Mouse (Mus musculus): ENCODE measurements around the gene Fam221a. TPM values are rescaled to one million over a fixed set of nuclear protein-coding genes. Genes with fewer than 3 reads are reported as not detected.

Fam221a gene
- polyA plus RNA-seq, 1 experiment from 2014 or later, result 5.1 TPM

DNA sequence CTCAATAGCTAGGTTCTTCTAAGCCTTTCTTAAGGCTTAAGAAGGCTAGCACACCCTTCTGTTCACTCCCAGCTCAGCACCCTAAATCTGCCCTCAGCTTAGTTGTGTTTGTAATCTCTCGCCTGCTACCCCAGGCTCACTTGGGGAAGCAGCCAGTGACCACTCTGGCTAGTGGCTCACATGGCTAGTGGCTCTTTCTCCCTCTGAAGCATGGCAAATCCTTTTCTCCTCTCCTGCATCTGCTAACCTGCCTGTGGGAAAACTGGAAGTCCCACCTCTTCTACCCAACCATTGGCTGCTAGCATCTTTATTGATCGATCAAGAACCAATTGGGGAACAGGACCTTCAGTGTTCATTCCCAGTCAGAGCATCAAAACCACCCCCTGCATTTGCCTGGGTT is 43.0 kb upstream of the Fam221a start:
- no peak overlapping the region for H3K4me3 ChIP-seq (replicated peaks; ENCODE audit: low read depth, low read length)
- ATAC-seq (replicated peaks; ENCODE audit: low FRiP score, low read depth), result no peak
- 68% methylated on average over 2 of the region's 2 CpGs for WGBS

DNA sequence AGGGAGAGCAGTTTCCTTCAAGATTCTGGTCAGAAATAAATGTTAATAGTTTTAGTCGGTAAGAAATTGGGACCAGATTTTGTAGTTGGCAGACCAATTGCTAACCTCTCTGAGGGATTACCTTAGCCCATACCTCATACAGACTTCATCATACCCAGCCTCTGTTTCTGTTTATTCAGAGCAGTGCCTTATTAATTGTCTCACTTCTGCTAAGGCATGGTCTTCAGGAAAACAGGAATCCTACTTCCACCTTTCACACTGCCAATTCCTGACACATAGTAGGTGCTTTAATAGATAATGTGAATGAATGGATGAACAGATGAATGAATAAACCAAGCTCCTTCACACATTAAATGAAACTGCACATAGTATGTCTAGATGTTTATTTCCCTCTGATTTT is 42.2 kb upstream of the Fam221a start:
- Histone ChIP-seq H3K27ac (no peak overlapping the region), H3K4me3 (replicated peaks; ENCODE audit: low read depth, low read length) (no peak overlapping the region), H3K4me1 (replicated peaks; ENCODE audit: insufficient read depth, low read length) (no peaks in the 10 kb centered on the region), H3K36me3 (ENCODE audit: insufficient read depth, low read length) (no peaks in the 10 kb centered on the region), H3K27me3 (ENCODE audit: insufficient read depth, low read length) (no peaks in the 10 kb centered on the region), H3K4me2 (ENCODE audit: low read length) (no peak overlapping the region), H3K9me3 (replicated peaks; ENCODE audit: low read length) (no peaks in the 10 kb centered on the region), H3K9ac (ENCODE audit: low read depth, low read length) (no peak overlapping the region)
- no peak for TF ChIP-seq CTCF (IDR thresholded peaks at IDR 0.05; ENCODE audit: low read depth)
- DNase-seq (ENCODE audit: low spot score) (no peak), ATAC-seq (replicated peaks; ENCODE audit: low FRiP score, low read depth) (no peak)
- 87% methylated on average over 1 of the region's 1 CpGs for WGBS

More for the DNA sequence above, 43.0 kb upstream of the Fam221a start:
- Histone ChIP-seq H3K4me2 (ENCODE audit: low read length) (no peak overlapping the region), H3K4me1 (replicated peaks; ENCODE audit: insufficient read depth, low read length) (no peaks in the 10 kb centered on the region), H3K36me3 (ENCODE audit: insufficient read depth, low read length) (no peaks in the 10 kb centered on the region), H3K27me3 (ENCODE audit: insufficient read depth, low read length) (no peaks in the 10 kb centered on the region), H3K9ac (ENCODE audit: low read depth, low read length) (no peak overlapping the region), H3K27ac (no peak overlapping the region), H3K9me3 (replicated peaks; ENCODE audit: low read length) (no peaks in the 10 kb centered on the region)
- TF ChIP-seq CTCF (IDR thresholded peaks at IDR 0.05; ENCODE audit: low read depth), result no peak
- no peak for DNase-seq (ENCODE audit: low spot score)

DNA sequence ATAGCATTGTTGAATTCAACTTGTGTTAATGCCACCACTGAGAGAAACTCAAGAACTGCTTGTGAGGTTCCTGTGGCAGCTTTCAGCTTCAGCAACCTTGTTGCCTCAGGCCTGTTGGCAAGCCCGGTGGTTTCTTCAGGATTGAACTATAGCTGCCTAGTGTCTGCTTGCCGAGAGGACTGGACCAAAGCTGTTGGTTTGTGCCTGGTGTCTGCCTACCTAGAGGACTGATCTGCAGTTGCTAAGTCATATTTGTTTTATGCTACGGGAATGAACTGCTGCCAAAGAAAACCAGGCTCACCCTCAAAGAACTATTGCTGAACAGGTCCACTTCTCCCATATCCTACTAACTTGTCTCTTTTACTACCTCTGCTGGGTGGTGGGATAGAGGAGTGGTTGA is 40.7 kb upstream of the Fam221a start:
- ATAC-seq (replicated peaks; ENCODE audit: low FRiP score, low read depth), result no peak
- H3K27me3 ChIP-seq (ENCODE audit: insufficient read depth, low read length), result no peaks in the 10 kb centered on the region
- H3K9me3 ChIP-seq (replicated peaks; ENCODE audit: low read length), result no peaks in the 10 kb centered on the region
- DNase-seq (ENCODE audit: low spot score), result no peak
- H3K27ac ChIP-seq, result no peak overlapping the region
- WGBS, result 56% methylated on average over 3 of the region's 3 CpGs
- no peak overlapping the region for H3K4me2 ChIP-seq (ENCODE audit: low read length)
- no peak overlapping the region for H3K4me3 ChIP-seq (replicated peaks; ENCODE audit: low read depth, low read length)
- H3K9ac ChIP-seq (ENCODE audit: low read depth, low read length), result no peak overlapping the region
- TF ChIP-seq CTCF (IDR thresholded peaks at IDR 0.05; ENCODE audit: low read depth), result no peak
- no peaks in the 10 kb centered on the region for H3K4me1 ChIP-seq (replicated peaks; ENCODE audit: insufficient read depth, low read length)
- no peaks in the 10 kb centered on the region for H3K36me3 ChIP-seq (ENCODE audit: insufficient read depth, low read length)

DNA sequence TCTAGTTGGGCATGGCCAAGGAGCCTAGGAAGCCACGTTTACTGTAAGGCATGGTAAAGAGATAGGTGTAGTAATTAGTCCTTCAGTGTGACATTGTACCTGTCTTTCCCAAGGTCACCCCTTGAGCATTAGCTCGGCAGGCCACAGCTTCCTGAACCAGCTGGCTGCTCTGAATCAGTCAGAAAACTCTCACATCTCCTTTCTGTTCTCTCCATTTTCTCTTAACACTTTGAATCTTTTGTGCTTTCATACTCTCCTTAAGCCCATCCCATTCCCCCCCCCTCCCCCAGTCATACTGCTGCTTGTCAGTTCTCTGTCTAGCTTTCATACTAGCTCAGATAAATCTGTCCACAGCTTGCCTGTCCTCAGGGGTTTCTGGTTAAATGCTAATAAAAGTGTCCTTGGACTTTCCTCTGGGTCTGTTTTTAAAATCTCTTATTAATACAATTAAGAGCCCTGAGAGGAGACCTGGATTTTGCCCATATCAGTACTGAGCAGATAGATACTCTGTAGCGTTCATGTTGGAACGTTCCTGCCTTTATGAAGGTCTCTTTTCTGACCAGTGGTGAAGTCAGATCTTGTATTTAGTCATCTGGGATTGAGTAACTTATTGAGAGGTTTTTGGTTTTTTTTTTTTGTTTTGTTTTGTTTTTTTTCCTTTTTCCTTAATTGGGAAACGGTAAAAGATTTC is 36.0 kb upstream of the Fam221a start:
- H3K4me2 ChIP-seq (ENCODE audit: low read length), result no peak overlapping the region
- ATAC-seq (replicated peaks; ENCODE audit: low FRiP score, low read depth) (no peak), DNase-seq (ENCODE audit: low spot score) (no peak)
- H3K27ac ChIP-seq, result no peak overlapping the region; the same call in 1 of the 2 replicates
- no peaks in the 10 kb centered on the region for H3K9me3 ChIP-seq (replicated peaks; ENCODE audit: low read length)
- WGBS, result 56% methylated on average over 5 of the region's 5 CpGs
- H3K27me3 ChIP-seq (ENCODE audit: insufficient read depth, low read length), result no peaks in the 10 kb centered on the region
- no peaks in the 10 kb centered on the region for H3K36me3 ChIP-seq (ENCODE audit: insufficient read depth, low read length)
- H3K4me3 ChIP-seq (replicated peaks; ENCODE audit: low read depth, low read length), result no peak overlapping the region
- no peak for TF ChIP-seq CTCF (IDR thresholded peaks at IDR 0.05; ENCODE audit: low read depth)
- no peak overlapping the region for H3K9ac ChIP-seq (ENCODE audit: low read depth, low read length)
- no peaks in the 10 kb centered on the region for H3K4me1 ChIP-seq (replicated peaks; ENCODE audit: insufficient read depth, low read length)

- Histone ChIP-seq H3K4me2 (ENCODE audit: low read length) (no peak overlapping the region), H3K36me3 (ENCODE audit: insufficient read depth, low read length) (no peaks in the 10 kb centered on the region), H3K27me3 (ENCODE audit: insufficient read depth, low read length) (no peaks in the 10 kb centered on the region), H3K9me3 (replicated peaks; ENCODE audit: low read length) (no peaks in the 10 kb centered on the region), H3K9ac (ENCODE audit: low read depth, low read length) (no peak overlapping the region), H3K4me1 (replicated peaks; ENCODE audit: insufficient read depth, low read length) (no peaks in the 10 kb centered on the region), H3K4me3 (replicated peaks; ENCODE audit: low read depth, low read length) (no peak overlapping the region), H3K27ac (no peak overlapping the region)
- DNase-seq (ENCODE audit: low spot score), result no peak
- no peak for TF ChIP-seq CTCF (IDR thresholded peaks at IDR 0.05; ENCODE audit: low read depth)
- WGBS, result 69% methylated on average over 13 of the region's 13 CpGs
- no peak for ATAC-seq (replicated peaks; ENCODE audit: low FRiP score, low read depth)
Measured at GRCm38 (mm10) chr6:49332060-49332370, 35.5 kb upstream of the Fam221a start.

GRCm38 (mm10) chr6:49338566-49338965 is 29.0 kb upstream of the Fam221a start:
- H3K27ac ChIP-seq, result no peak overlapping the region
- TF ChIP-seq CTCF (IDR thresholded peaks at IDR 0.05; ENCODE audit: low read depth), result no peak
- H3K4me1 ChIP-seq (replicated peaks; ENCODE audit: insufficient read depth, low read length), result no peaks in the 10 kb centered on the region
- H3K4me3 ChIP-seq (replicated peaks; ENCODE audit: low read depth, low read length), result no peak overlapping the region
- no peak overlapping the region for H3K4me2 ChIP-seq (ENCODE audit: low read length)
- H3K9ac ChIP-seq (ENCODE audit: low read depth, low read length), result no peak overlapping the region
- no peaks in the 10 kb centered on the region for H3K9me3 ChIP-seq (replicated peaks; ENCODE audit: low read length)
- DNase-seq (ENCODE audit: low spot score) (no peak), ATAC-seq (replicated peaks; ENCODE audit: low FRiP score, low read depth) (no peak)
- 35% methylated on average over 9 of the region's 9 CpGs for WGBS
- no peaks in the 10 kb centered on the region for H3K36me3 ChIP-seq (ENCODE audit: insufficient read depth, low read length)
- H3K27me3 ChIP-seq (ENCODE audit: insufficient read depth, low read length), result no peaks in the 10 kb centered on the region

DNA sequence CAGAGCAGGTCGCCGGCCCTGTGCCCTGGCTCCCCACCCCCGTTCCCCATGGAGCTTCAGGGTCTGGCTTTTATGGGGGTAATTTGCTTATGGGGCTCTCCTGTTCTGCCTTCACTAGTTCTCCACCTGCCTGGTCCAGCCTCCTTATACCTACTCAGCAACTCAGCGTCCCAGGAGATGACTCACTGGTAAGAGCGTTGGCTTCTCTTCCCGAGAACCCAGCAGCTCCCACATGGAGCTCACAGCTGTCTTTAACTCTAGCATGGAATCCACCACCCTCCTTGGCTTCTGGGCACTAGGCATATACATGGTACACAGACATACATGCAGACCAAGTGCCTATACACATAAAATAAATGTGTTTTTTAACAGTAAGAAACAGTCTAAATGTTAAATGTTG is 28.4 kb upstream of the Fam221a start:
- H3K9ac ChIP-seq (ENCODE audit: low read depth, low read length), result no peak overlapping the region
- no peaks in the 10 kb centered on the region for H3K9me3 ChIP-seq (replicated peaks; ENCODE audit: low read length)
- TF ChIP-seq CTCF (IDR thresholded peaks at IDR 0.05; ENCODE audit: low read depth), result no peak
- ATAC-seq (replicated peaks; ENCODE audit: low FRiP score, low read depth) (no peak), DNase-seq (ENCODE audit: low spot score) (no peak)
- H3K4me1 ChIP-seq (replicated peaks; ENCODE audit: insufficient read depth, low read length), result 0 out of 2 replicates have a peak, but pooled peaks cover 2% of the 10 kb centered on the region
- WGBS, result 30% methylated on average over 6 of the region's 6 CpGs
- no peak overlapping the region for H3K4me3 ChIP-seq (replicated peaks; ENCODE audit: low read depth, low read length)
- H3K36me3 ChIP-seq (ENCODE audit: insufficient read depth, low read length), result no peaks in the 10 kb centered on the region
- no peak overlapping the region for H3K27ac ChIP-seq
- no peak overlapping the region for H3K4me2 ChIP-seq (ENCODE audit: low read length)
- H3K27me3 ChIP-seq (ENCODE audit: insufficient read depth, low read length), result no peaks in the 10 kb centered on the region
